Mouse (Mus musculus) heart, embryonic 16.5 days (tissue): Measurements from ENCODE around the gene Mrpl10. TPM values are rescaled to one million over a fixed set of nuclear protein-coding genes. Genes with fewer than 3 reads are reported as not detected.

ENCODE experiments used
- ATAC-seq: fragments of 200-750 bp; cut with Nextera tagmentation; replicated peaks from 2 replicates; pipeline ENCODE4 v1.8.0; 2017; ENCODE audit warnings: moderate number of reproducible peaks; ENCODE audit not compliant: insufficient read depth, low FRiP score; ENCODE audit errors: extremely low read depth
- H3K27ac ChIP-seq: fragments of 300-500 bp; sonication (generic); 2 replicates; pipeline ENCODE4 v1.5.1; 2014; ENCODE audit warnings: mild to moderate bottlenecking, low read length, control low read depth, moderate library complexity
- H3K27me3 ChIP-seq: fragments of 300-500 bp; sonication (generic); 2 replicates; pipeline ENCODE4 v1.6.1; 2014; ENCODE audit warnings: low read length, mixed read lengths; ENCODE audit not compliant: control insufficient read depth, insufficient read depth
- H3K36me3 ChIP-seq: fragments of 300-500 bp; sonication (generic); 2 replicates; pipeline ENCODE4 v1.6.1; 2014; ENCODE audit not compliant: control insufficient read depth, insufficient read depth
- H3K4me1 ChIP-seq: fragments of 300-500 bp; sonication (generic); 2 replicates; pipeline ENCODE4 v1.6.1; 2014; ENCODE audit warnings: low read length, mixed read lengths; ENCODE audit not compliant: control insufficient read depth, insufficient read depth
- H3K4me2 ChIP-seq: fragments of 300-500 bp; sonication (generic); 2 replicates; pipeline ENCODE4 v1.6.1; 2014; ENCODE audit warnings: low read depth, mild to moderate bottlenecking, control low read depth, low read length
- H3K4me3 ChIP-seq: fragments of 300-500 bp; sonication (generic); 2 replicates; pipeline ENCODE4 v1.5.1; 2014; ENCODE audit warnings: mild to moderate bottlenecking, control low read depth, low read length
- H3K9ac ChIP-seq: fragments of 300-500 bp; sonication (generic); 2 replicates; pipeline ENCODE4 v1.6.1; 2014; ENCODE audit warnings: low read length, control low read depth
- H3K9me3 ChIP-seq: fragments of 300-500 bp; sonication (generic); replicated peaks from 2 replicates; pipeline ENCODE4 v1.6.1; 2016; ENCODE audit warnings: low read length; ENCODE audit not compliant: control insufficient read depth
- WGBS: fragments of 180-500 bp; shearing (Covaris S2); extraction: QIAGEN DNeasy Blood & Tissue Kit; methylation state at CpG from one replicate; pipeline ENCODE4 v1.1.7; 2014; 5-methylcytosine and 5-hydroxymethylcytosine counted together
- polyA plus RNA-seq: library from polyadenylated mRNA; unstranded; fragments of >200 nt; fragmentation: Nextera tagmentation; extraction: Ambion mirVana; gene quantifications from 2 replicates; pipeline ENCODE4 v1.2.1, GENCODE M21; 2015

Gene Mrpl10
- polyA plus RNA-seq, 1 experiment from 2014 or later: 66.9 TPM

GRCm38 (mm10) chr11:97007093-97007794 lies 34.1 kb upstream of the Mrpl10 start:
- no peak overlapping the region for H3K4me3 ChIP-seq
- peaks cover 32% of the 10 kb centered on the region for H3K27me3 ChIP-seq
- H3K27ac ChIP-seq: no peak overlapping the region
- ATAC-seq: no peak
- H3K4me1 ChIP-seq: no peaks in the 10 kb centered on the region
- WGBS: 41% methylated on average over 9 of the region's 9 CpGs
- no peak overlapping the region for H3K4me2 ChIP-seq
- no peaks in the 10 kb centered on the region for H3K9me3 ChIP-seq
- H3K36me3 ChIP-seq: no peaks in the 10 kb centered on the region
- no peak overlapping the region for H3K9ac ChIP-seq

- no peak overlapping the region for H3K27ac ChIP-seq
- H3K4me1 ChIP-seq: no peaks in the 10 kb centered on the region
- H3K9me3 ChIP-seq: no peaks in the 10 kb centered on the region
- H3K9ac ChIP-seq: no peak overlapping the region
- peaks cover 39% of the 10 kb centered on the region for H3K27me3 ChIP-seq
- H3K4me2 ChIP-seq: no peak overlapping the region
- H3K36me3 ChIP-seq: no peaks in the 10 kb centered on the region
- WGBS: 34% methylated on average over 8 of the region's 8 CpGs
- no peak for ATAC-seq
- H3K4me3 ChIP-seq: no peak overlapping the region
Measured at GRCm38 (mm10) chr11:97009198-97009790, 32.1 kb upstream of the Mrpl10 start.

GRCm38 (mm10) chr11:97013121-97013670 lies 28.2 kb upstream of the Mrpl10 start, which contains the start of gene Sp6:
Gene Sp6, plus strand, starts transcription at chr11:97013394.
- H3K4me2 ChIP-seq: no peak within 1 kb of the TSS
- no peak for ATAC-seq
- H3K27me3 ChIP-seq: peaks cover 68% of the 10 kb centered on the region
- H3K27ac ChIP-seq: no peak within 1 kb of the TSS
- H3K9ac ChIP-seq: no peak within 1 kb of the TSS
- H3K4me1 ChIP-seq: 0 out of 2 replicates have a peak, but pooled peaks cover under 1% of the 10 kb centered on the region
- H3K9me3 ChIP-seq: no peaks in the 10 kb centered on the region
- H3K36me3 ChIP-seq: no peaks in the 10 kb centered on the region
- H3K4me3 ChIP-seq: no peak within 1 kb of the TSS
- 23% methylated on average over 8 of the region's 8 CpGs for WGBS

GRCm38 (mm10) chr11:97017696-97018582 lies 23.4 kb upstream of the Mrpl10 start:
- Histone ChIP-seq H3K9ac (no peak overlapping the region), H3K27ac (no peak overlapping the region), H3K4me2 (peak overlapping the region; percentile 53), H3K27me3 (peaks cover 81% of the 10 kb centered on the region), H3K9me3 (no peaks in the 10 kb centered on the region), H3K4me3 (peak overlapping the region; percentile 45), H3K36me3 (no peaks in the 10 kb centered on the region), H3K4me1 (peaks cover 18% of the 10 kb centered on the region)
- no peak for ATAC-seq
- WGBS: under 1% methylated on average over 36 of the region's 36 CpGs

- WGBS: under 1% methylated on average over 54 of the region's 68 CpGs
- Histone ChIP-seq H3K4me2 (peak overlapping the region; percentile 53), H3K9ac (0 out of 2 replicates have a peak overlapping the region, but pooled peaks have one; percentile 6), H3K4me1 (peaks cover 18% of the 10 kb centered on the region), H3K27me3 (peaks cover 83% of the 10 kb centered on the region), H3K9me3 (no peaks in the 10 kb centered on the region), H3K27ac (no peak overlapping the region), H3K36me3 (no peaks in the 10 kb centered on the region), H3K4me3 (peak overlapping the region; percentile 45)
- no peak for ATAC-seq
Measured at GRCm38 (mm10) chr11:97018583-97019344, 22.6 kb upstream of the Mrpl10 start.

- ATAC-seq: no peak
- H3K36me3 ChIP-seq: no peaks in the 10 kb centered on the region
- H3K27ac ChIP-seq: no peak overlapping the region
- peak overlapping the region; percentile 21; the same call in 1 of the 2 replicates for H3K4me3 ChIP-seq
- H3K9ac ChIP-seq: no peak overlapping the region
- peaks cover 88% of the 10 kb centered on the region for H3K27me3 ChIP-seq
- peak overlapping the region; percentile 53; the same call in 1 of the 2 replicates for H3K4me2 ChIP-seq
- H3K9me3 ChIP-seq: no peaks in the 10 kb centered on the region
- peaks cover 18% of the 10 kb centered on the region for H3K4me1 ChIP-seq
- 8% methylated on average over 13 of the region's 13 CpGs for WGBS
Measured at GRCm38 (mm10) chr11:97019345-97019708, 22.0 kb upstream of the Mrpl10 start.

GRCm38 (mm10) chr11:97021121-97021765 lies 20.1 kb upstream of the Mrpl10 start:
- 0 out of 2 replicates have a peak, but pooled peaks have one; percentile 8 for ATAC-seq
- H3K4me1 ChIP-seq: peaks cover 22% of the 10 kb centered on the region
- no peaks in the 10 kb centered on the region for H3K36me3 ChIP-seq
- whole genome bisulfite sequencing: 3% methylated on average over 25 of the region's 27 CpGs
- no peak overlapping the region for H3K27ac ChIP-seq
- no peaks in the 10 kb centered on the region for H3K9me3 ChIP-seq
- peak overlapping the region; percentile 62 for H3K4me3 ChIP-seq
- H3K9ac ChIP-seq: peak overlapping the region; percentile 26; the same call in 1 of the 2 replicates
- peak overlapping the region; percentile 91 for H3K4me2 ChIP-seq
- peaks cover 77% of the 10 kb centered on the region for H3K27me3 ChIP-seq
